Mouse (Mus musculus) cerebellum, adult 9-11 months (tissue): ENCODE data around the gene Pdzd3.
"Not testable (repeated sequence)": the region's sequence is repeated elsewhere in the genome, so short reads cannot be mapped to it uniquely, and the experiment has no call there.

Source experiments
- DNase-seq: peaks from one replicate; pipeline ENCODE4 v3.0.0; 2022

Pdzd3 gene

GRCm38 (mm10) chr9:44251314-44251713 lies at the start of gene Pdzd3:
Gene Pdzd3 (minus strand): TSS chr9:44251471.
- DNase-seq, result no peak

- DNase-seq, result not testable (repeated sequence)
Observed at GRCm38 (mm10) chr9:44300001-44300400, 48.7 kb upstream of the Pdzd3 start.

- DNase-seq, result no peak
Observed at GRCm38 (mm10) chr9:44292490-44292889, 41.2 kb upstream of the Pdzd3 start.

DNA sequence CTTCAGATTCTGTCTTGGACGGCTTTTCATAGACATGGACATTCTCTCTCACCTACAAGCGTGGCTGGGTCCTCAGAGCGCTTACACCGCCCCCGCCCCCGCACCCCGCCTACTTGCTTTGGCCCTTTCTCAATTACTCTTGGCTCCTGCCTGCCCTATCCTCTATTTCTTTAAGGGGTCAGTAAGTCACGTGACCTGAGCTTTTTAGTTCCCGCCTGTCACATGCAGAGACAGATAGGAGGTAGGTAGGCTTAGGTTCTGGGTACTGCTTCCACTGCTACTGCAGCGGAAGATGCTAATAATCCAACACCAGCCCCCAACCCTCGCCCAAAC lies 37.7 kb upstream of the Pdzd3 start:
- no peak for DNase-seq

- peak; percentile 73 for DNase-seq
Observed at GRCm38 (mm10) chr9:44288076-44288958, 37.0 kb upstream of the Pdzd3 start, which contains the start of gene Abcg4. Gene Abcg4 (minus strand): TSS chr9:44288615.

DNA sequence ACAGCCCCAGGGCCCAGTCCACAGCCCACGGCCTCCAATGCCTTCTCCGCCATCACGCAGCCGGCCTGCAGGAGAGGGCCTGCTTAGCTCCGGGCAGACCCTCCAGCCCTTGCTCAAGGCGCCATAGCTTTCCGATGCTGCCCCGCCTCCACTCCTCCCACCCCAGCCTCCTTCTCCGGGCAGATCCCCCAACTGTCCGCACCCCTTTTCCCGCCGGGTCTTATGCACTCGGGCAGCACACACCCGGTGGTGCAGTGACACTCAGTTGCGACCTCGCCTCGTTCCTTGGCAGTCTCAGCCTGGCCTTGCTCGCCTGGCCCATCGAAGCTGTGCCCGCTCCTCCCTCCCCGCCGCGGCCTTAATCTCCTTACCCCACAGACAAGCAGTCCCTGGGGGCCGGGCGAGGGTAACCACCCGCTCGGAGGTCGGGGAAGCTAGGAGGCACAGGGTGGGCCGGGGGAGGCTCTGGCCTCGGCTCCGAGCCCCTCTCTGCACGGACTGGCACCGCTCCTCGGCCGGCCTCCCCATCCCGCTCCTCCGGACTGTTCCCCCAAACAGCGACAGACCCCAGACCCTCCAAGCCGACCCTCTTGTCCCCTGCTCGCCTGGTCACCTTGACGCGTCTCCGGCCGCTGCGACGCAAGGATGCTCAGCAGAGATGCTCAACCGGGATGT lies 36.3 kb upstream of the Pdzd3 start:
- DNase-seq, result peak; percentile 63

DNA sequence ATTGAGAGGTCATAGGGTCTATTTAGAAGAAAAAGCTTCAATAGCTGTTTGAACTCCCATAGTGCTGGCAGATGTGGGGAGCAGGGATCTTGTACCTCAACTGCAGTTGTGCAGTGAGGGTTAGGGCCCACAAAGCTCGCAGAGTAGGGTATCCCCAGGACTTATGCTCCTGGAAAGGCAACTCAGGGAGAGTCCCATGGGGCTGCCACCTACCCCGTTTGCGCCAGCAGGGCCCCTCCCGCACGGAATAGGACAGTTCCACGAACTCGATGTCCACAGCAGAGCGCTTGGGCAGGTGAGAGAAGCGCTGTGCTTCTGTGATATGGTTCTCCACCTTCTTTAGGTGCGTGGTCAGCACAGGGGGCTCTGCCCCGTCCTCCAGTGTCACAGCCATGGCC lies 35.7 kb upstream of the Pdzd3 start:
- no peak for DNase-seq

DNA sequence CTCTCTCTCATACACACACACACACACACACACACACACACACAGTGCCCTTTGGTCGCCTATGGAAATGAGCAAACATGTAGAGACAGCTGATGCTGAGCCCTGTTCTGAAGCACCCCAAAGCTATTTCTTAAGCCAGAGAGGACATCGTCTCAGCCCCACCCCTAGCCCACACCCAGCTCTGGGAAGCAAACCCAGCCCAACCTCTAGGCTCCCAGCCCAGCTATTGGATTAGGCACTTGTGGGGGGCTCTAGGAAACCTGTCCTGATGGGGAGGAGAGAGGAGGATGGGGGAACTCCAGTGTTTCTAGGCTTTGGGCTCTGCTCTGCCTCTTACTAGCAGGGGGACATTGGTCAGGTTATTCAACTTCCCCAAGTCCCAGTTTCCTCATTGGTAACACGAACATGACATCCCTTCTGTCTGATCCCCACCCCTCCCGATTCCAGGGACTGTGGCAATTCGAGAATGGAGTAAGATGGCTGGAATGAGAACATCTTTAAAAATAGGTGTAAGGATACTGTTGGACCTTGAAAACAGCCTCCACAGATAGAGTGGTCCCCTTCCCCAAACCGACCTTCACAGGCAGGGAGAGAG lies 35.1 kb upstream of the Pdzd3 start:
- no peak for DNase-seq

DNA sequence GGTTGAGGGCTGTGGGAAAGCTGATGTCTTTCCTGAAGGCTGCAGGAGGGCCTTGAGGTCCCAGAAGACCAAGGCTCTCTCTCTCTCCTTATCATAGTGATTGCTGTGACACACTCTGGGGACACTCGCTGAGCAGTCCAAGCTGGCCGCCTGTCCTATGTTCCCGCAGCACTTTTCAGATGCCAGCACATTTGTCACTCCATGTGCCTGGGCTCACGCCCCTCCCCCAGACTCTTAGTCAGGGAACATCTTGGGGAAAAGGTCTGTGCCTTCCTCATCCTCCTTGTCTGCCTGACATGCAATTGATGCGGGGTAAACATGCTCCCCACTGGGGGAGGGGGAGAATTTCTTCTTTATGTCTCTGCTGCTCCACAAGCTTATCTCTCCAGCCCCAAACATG lies 31.9 kb upstream of the Pdzd3 start:
- no peak for DNase-seq

DNA sequence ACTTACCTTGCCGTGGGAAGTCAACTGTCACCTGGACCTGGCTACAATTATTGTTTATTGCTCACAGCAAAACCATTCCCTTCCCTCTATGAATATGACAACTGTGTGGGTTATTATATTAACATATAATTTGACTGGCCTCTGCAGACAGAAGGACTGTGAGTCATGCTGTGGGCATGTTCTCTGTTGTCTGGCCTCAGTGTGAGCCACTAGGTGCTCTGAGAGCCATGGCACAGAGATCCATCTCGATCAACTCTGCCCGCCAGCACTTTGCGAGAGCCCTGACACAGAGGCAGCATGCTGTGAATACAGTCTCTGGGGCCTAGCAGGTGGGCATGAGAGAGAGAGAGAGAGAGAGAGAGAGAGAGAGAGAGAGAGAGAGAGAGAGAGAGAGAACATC lies 18.7 kb upstream of the Pdzd3 start:
- DNase-seq, result no peak

- no peak for DNase-seq
Observed at GRCm38 (mm10) chr9:44269077-44269476, 17.8 kb upstream of the Pdzd3 start.

DNA sequence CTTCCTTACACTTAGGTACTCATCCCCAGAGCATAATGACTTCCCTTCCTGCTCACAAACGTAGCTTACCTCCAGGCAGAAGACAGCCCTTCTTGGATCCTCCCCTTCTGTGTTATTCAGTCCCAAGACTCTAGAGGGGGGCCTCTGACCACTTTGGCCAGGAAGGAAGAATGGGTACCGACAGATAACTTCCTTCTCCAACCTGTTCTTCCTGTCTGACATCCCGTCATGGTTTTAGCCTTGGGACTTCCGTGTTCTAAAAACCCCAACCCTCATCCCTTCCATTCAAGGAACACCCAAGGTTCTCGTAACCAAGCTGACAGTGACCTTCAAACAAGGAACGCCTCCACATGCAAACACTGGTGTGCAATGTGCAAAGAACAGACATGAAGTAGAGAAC lies 17.2 kb upstream of the Pdzd3 start, which contains the start of gene Nlrx1:
Gene Nlrx1 (minus strand): TSS at position 168 of the 400 bp plus-strand sequence.
- DNase-seq, result no peak

DNA sequence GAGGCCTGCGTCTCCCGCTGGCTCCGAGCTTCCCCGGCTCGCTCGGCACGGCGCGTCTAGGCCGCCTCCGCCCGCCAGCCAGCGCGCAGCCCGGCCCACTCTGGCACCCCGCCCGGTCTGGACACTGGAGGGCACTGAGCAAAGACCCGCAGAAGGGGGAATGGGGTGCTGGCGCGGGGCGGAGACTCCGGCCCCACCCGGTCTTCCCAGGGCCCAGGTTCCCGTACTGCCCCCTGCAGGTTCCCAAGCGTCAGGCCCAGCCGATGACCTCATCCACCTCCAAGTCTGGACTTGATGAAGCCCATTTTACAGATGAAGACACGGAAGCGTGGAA lies 16.7 kb upstream of the Pdzd3 start:
- peak; percentile 88 for DNase-seq

GRCm38 (mm10) chr9:44267319-44268026 lies 16.2 kb upstream of the Pdzd3 start:
- no peak for DNase-seq

GRCm38 (mm10) chr9:44266478-44267226 lies 15.4 kb upstream of the Pdzd3 start:
- DNase-seq, result no peak

DNA sequence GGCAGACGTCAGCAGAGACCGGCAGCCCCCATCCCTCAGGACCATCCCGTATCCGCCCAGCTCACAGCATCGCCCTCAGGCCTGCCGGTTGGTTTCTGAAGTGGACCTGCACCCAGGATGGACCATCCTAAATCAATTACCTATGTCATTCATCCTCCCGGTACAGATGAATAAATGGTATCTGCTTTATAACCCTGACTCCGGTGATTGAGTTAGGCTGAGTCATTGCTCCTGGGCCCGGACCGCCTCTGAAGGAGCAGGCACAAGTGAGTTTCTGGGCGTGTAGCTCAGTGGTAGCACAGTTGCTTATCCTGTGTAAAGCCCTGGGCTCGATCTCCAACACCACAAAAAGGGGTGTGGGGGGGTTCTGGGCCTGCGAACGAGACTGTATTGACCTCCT lies 10.1 kb upstream of the Pdzd3 start:
- no peak for DNase-seq

- DNase-seq, result no peak
Observed at GRCm38 (mm10) chr9:44259014-44259413, 7.7 kb upstream of the Pdzd3 start.

- no peak for DNase-seq
Observed at GRCm38 (mm10) chr9:44256213-44256612, 4.9 kb upstream of the Pdzd3 start.

DNA sequence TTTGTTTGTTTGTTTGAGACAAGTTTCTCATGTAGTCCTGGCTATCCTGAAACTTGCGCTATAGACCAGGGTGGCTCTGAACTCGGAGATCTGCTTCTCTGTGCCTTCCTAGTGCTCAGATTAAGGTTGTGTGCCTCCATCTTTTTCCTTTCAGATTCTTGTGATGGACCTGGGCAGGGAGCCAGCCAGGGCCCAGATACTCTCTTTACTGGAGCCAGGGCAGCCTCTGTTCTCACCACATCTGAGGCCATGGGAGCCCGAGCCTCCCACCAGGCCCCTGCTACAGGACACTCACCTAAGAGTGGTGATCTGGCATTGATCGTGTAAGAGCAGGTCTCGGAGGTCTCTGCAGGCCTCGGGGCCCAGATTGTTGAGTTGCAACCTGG lies 3.9 kb upstream of the Pdzd3 start:
- no peak for DNase-seq

- DNase-seq, result no peak
Observed at GRCm38 (mm10) chr9:44254508-44255135, 3.4 kb upstream of the Pdzd3 start.

- no peak for DNase-seq
Observed at GRCm38 (mm10) chr9:44253441-44253840, 2.2 kb upstream of the Pdzd3 start.

DNA sequence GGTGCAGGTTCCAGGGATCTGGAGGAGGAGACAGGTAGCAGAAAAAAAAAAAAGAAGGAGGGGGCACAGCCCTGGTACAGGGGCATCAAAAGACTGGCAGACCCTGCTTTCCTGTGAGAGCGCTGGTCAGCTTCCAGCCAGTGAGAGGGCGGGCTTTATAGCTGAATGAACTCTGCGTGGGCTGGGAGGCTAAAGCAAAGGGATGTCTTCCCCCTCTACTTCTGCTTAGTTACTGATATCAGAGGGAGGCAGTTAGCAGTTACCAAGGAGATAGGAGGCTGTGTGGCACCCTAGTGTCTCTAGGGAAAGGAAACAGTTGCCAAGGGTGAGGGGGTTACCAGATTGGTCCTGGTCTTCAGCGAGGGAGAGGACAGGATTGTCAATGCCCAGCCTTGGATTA lies 826 bp downstream of the Pdzd3 start:
- no peak for DNase-seq
